Mouse (Mus musculus) kidney, adult 11 months (tissue): ENCODE measurements around the gene Hoxd8.

Source experiments
- DNase-seq: peaks from one replicate; pipeline ENCODE4 v3.0.0; 2022

Gene Hoxd8

GRCm38 (mm10) chr2:74699664-74700545 is 4.5 kb upstream of the Hoxd8 start:
- no peak for DNase-seq

- peak; percentile 79 for DNase-seq
These were observed 3.8 kb upstream of the Hoxd8 start for GRCm38 (mm10) chr2:74700546-74701112.

GRCm38 (mm10) chr2:74701949-74702819 is 2.2 kb upstream of the Hoxd8 start:
- peak; percentile 73 for DNase-seq

GRCm38 (mm10) chr2:74702820-74703219 is 1.6 kb upstream of the Hoxd8 start:
- no peak for DNase-seq

- peak; percentile 12 for DNase-seq
These were observed 1.1 kb upstream of the Hoxd8 start for GRCm38 (mm10) chr2:74703317-74703716.

DNA sequence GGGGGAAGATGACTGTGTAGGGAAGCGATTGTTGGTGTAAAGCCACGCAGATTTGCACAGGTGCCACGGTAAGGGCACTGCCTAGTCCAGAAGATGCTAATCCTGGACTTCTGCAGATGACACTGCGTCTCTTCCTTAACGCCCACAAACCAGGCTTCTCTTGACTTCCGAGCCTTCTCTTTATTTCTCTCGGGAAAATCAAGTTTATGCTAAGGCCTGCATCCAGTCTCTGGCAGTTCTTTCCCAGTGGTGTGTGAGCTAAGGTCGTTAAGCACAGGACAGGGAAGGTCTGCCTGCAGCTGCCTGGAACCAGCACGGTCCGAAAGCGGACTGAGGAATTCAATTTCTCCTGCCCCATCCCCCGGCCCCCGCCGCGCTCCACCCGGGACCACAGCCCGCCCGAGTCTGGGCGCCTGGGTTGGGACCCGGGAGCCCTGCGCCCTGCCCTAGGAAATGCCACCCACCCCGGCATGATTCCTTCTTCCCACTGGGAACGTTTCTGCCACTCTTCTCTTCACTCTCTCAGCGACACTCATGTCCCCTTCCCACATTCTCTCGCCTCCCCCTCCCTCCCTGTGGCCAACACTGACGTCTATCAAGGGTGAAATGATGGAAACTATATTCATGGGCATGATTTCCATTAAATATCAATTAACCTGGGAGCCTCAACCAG is 559 bp upstream of the Hoxd8 start:
- DNase-seq: peak; percentile 88

- DNase-seq: no peak
These were observed 618 bp downstream of the Hoxd8 start for GRCm38 (mm10) chr2:74704999-74705466.

DNA sequence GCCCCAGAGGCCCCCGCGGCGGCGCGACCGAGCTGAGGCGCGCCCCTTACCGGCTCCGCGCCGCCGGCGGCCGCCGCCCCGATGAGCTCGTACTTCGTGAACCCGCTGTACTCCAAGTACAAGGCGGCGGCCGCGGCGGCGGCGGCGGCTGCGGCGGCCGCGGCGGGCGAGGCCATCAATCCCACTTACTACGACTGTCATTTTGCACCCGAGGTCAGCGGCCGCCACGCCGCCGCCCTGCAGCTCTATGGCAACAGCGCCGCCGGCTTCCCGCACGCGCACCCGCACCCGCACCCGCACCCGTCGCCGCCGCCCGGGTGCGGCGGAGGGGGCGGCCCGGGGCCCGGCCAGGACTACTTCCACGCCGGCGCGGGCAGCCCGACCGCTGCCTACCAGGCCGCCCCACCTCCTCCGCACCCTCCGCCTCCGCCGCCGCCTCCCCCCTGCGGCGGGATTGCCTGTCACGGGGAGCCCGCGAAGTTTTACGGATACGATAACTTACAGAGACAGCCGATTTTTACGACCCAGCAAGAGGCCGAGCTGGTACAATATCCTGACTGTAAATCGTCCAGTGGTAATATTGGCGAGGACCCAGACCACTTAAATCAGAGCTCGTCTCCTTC is 1.2 kb downstream of the Hoxd8 start:
- peak; percentile 62 for DNase-seq

DNA sequence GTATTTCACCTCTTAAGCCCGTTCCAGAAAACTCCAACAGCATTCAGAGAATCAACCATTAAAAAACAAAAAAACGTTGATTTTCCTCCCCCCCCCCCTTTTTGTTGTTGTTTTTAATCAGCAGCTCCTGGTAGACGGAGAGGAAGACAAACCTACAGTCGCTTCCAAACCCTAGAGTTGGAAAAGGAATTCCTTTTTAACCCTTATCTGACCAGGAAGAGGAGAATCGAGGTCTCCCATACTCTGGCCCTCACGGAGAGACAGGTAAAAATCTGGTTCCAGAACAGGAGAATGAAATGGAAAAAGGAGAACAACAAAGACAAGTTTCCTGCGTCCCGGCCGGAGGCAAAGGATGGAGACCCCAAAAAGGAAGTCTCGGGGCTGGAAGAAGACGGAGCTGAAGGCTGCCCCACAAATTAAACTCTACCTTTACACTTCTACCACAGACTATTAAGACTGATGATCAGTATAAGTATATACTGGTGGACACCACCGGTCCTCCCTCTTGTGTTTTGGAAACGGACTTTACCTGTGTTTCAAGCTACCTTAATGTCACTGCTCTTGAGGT is 2.1 kb downstream of the Hoxd8 start:
- DNase-seq: no peak

DNA sequence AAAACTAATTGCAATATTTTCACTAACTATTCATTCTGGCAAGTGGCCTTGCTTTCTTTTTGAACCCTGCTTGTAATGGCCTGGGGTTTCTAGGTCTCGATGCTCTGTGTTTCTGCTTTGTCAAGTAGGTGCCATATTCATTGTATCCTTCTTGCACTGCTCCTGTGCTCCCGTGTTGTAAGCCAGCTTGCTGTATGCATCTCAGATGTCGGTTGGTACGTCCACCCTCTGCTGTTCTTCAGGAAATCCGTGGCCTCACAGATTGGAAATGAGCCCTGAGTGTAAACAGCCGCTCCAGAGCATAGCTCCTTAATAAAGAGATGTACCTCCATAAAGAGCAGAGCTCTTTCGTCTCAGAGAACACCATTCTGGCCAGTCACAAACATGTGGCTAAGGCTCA is 3.2 kb downstream of the Hoxd8 start:
- DNase-seq: no peak

GRCm38 (mm10) chr2:74708676-74709075 is 4.3 kb downstream of the Hoxd8 start:
- peak; percentile 68 for DNase-seq

GRCm38 (mm10) chr2:74709465-74710419 is 5.3 kb downstream of the Hoxd8 start:
- no peak for DNase-seq

DNA sequence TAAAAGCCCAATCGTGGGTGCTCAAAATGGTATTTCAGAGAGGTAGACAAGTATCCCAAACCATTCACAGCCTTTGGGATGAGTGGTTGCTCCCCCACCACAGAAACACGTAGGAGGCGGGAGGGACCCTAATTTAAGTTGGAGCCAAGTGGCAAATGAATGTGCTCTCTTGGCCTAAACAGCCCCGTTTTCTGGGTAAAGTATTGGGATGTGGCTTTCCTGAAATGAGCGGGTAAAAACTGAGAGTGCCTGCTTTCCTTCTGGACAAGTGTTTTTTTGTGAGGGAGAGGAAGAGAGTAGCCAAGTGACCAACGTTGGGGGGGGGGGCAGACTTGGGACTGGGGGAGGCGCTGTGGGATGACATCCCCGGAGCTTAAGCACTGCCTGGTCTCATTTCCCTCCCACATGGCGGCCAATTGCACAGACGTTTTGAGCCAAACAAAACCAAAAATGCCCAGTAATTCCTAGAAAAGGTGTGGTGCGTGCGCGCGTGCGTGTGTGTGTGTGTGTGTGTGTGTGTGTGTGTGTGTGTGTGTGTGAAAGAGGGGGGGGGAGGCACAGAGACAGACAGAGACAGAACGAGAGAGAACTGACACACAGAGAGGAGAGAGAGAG is 6.6 kb downstream of the Hoxd8 start:
- no peak for DNase-seq

GRCm38 (mm10) chr2:74711721-74712621 is 7.6 kb downstream of the Hoxd8 start, which contains the start of the genes Hoxd3 and Hoxd4:
TSS of gene Hoxd3 (plus strand) at chr2:74711927.
TSS of gene Hoxd4 (plus strand) at chr2:74711929.
- DNase-seq: peak; percentile 76

DNA sequence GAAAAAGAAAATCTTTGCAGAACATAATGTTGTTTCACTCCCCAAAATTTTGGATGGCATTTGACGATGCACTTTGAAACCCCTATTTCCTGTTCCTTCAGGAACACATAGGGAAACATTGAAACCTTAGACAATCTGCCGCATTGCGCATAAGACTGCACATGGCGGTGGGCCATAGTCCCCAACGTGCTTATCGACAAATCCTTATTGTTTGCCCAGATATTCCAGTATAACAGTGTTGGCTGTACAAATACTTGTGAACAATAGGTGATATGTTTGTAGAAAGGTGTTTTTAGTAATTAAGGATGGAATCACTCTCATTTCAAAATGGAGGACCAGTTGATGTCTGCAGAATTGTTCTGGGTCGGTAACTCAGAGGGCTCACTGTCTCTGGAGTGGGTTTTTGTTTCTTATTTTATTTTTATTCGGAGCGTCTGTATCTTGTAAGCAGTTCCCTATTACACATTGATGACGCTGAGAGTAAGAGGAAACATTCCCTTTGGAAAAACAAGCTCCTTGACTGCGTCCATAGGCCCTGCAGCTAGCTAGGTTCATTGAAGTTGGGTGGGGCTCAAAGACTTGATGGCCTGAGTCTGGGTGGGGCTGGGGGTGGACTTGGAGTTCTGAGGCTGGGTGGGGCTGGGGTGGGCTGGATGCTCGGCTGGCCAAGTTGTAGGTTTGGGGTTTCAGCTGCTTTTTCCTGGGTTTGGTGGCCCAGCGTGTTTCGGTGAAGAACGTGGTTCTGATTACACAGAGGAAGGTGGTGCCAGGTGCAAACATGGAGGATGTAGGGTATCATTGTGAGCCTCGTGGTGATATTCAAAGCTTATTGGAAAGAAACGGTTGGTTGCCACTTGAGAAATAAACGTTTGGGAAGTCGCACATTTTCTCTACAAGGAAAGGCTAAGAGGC is 9.1 kb downstream of the Hoxd8 start:
- DNase-seq: no peak

- DNase-seq: no peak
These were observed 9.9 kb downstream of the Hoxd8 start for GRCm38 (mm10) chr2:74714156-74714789.

DNA sequence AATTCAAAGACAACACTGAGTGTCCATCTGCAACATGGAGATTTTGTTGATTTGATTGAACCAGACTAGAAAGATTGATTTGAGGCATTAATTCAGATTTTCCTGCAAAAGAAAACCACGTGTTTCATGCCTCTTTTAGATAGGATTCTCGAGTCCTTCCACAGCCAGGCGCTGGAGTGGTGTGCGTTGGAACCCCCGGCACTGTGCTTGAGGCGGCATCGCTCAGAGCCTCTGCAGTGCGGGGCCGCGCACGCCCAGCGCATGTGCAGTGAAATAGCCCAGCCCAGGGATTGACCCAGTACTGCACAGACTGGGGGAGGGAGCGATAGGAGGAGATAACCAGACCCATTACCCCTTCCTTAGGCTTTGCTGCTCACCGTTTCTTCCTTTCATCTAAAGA is 10.5 kb downstream of the Hoxd8 start:
- DNase-seq: no peak
